Mouse (Mus musculus) cerebellum, adult 8-10 months (tissue): ENCODE results near the gene Dbp.
"Not testable (repeated sequence)": the region's sequence is repeated elsewhere in the genome, so short reads cannot be mapped to it uniquely, and the experiment has no call there.

Experiments used
- DNase-seq: peaks from one replicate; pipeline ENCODE4 v3.0.0; 2022

Dbp gene

GRCm38 (mm10) chr7:45704730-45705442, at the start of gene Dbp:
Dbp (plus strand) TSS chr7:45705088.
- peak; percentile 98 for DNase-seq

- no peak for DNase-seq
Measured at GRCm38 (mm10) chr7:45660746-45661478, 44.0 kb upstream of the Dbp start.

GRCm38 (mm10) chr7:45661702-45662101, 43.2 kb upstream of the Dbp start:
- DNase-seq = not testable (repeated sequence)

- no peak for DNase-seq
Measured at GRCm38 (mm10) chr7:45665303-45666138, 39.4 kb upstream of the Dbp start.

- no peak for DNase-seq
Measured at GRCm38 (mm10) chr7:45666161-45666560, 38.7 kb upstream of the Dbp start, which contains the start of gene Fut2. Fut2 (minus strand) TSS chr7:45666394.

- no peak for DNase-seq
Measured at GRCm38 (mm10) chr7:45667761-45668160, 37.1 kb upstream of the Dbp start.

- DNase-seq = no peak
Measured at GRCm38 (mm10) chr7:45668921-45669320, 36.0 kb upstream of the Dbp start.

GRCm38 (mm10) chr7:45677627-45678295, 27.1 kb upstream of the Dbp start:
- DNase-seq = no peak

- DNase-seq = no peak
Measured at GRCm38 (mm10) chr7:45678513-45678912, 26.4 kb upstream of the Dbp start.

- no peak for DNase-seq
Measured at GRCm38 (mm10) chr7:45679966-45680621, 24.8 kb upstream of the Dbp start.

GRCm38 (mm10) chr7:45681046-45681736, 23.7 kb upstream of the Dbp start:
- DNase-seq = peak; percentile 44

GRCm38 (mm10) chr7:45682144-45683126, 22.5 kb upstream of the Dbp start:
- DNase-seq = peak; percentile 85

- no peak for DNase-seq
Measured at GRCm38 (mm10) chr7:45683396-45684050, 21.4 kb upstream of the Dbp start, which contains the start of gene Ntn5. Ntn5 (plus strand) TSS chr7:45684022.

- DNase-seq = no peak
Measured at GRCm38 (mm10) chr7:45685811-45686210, 19.1 kb upstream of the Dbp start.

GRCm38 (mm10) chr7:45686841-45687240, 18.0 kb upstream of the Dbp start:
- DNase-seq = no peak

GRCm38 (mm10) chr7:45689099-45689498, 15.8 kb upstream of the Dbp start:
- no peak for DNase-seq

GRCm38 (mm10) chr7:45689800-45690199, 15.1 kb upstream of the Dbp start:
- no peak for DNase-seq

GRCm38 (mm10) chr7:45692364-45692763, 12.5 kb upstream of the Dbp start:
- DNase-seq = no peak

- DNase-seq = no peak
Measured at GRCm38 (mm10) chr7:45693921-45694591, 10.8 kb upstream of the Dbp start, which contains the start of gene Sec1. Sec1 (minus strand) TSS chr7:45694402.
